Mouse (Mus musculus) embryonic facial prominence, embryonic 10.5 days (tissue): ENCODE data around the gene Fgfrl1. TPM values are rescaled to one million over a fixed set of nuclear protein-coding genes. Genes with fewer than 3 reads are reported as not detected.
A peak's percentile ranks its signal among the peaks of the same experiment; 100 is the strongest.

Source experiments
- DNase-seq: peaks from one replicate; pipeline ENCODE4 v3.0.0-alpha.2; 2017; ENCODE audit warnings: low spot score
- H3K27ac ChIP-seq: fragments of 300-500 bp; sonication (generic); replicated peaks from 2 replicates; pipeline ENCODE4 v1.5.1; 2016; ENCODE audit warnings: mild to moderate bottlenecking
- H3K27me3 ChIP-seq: fragments of 300-500 bp; sonication (generic); replicated peaks from 2 replicates; pipeline ENCODE4 v1.6.1; 2016; ENCODE audit warnings: low read depth, mild to moderate bottlenecking; ENCODE audit not compliant: poor library complexity, severe bottlenecking
- H3K36me3 ChIP-seq: fragments of 300-500 bp; sonication (generic); replicated peaks from 2 replicates; pipeline ENCODE4 v1.6.1; 2016; ENCODE audit warnings: mild to moderate bottlenecking, moderate library complexity
- H3K4me1 ChIP-seq: fragments of 300-500 bp; sonication (generic); 2 replicates; pipeline ENCODE4 v1.6.1; 2016
- H3K4me3 ChIP-seq: fragments of 300-500 bp; sonication (generic); 2 replicates; pipeline ENCODE4 v1.5.1; 2016; ENCODE audit warnings: mild to moderate bottlenecking, moderate library complexity
- H3K9me3 ChIP-seq: fragments of 300-500 bp; sonication (generic); 2 replicates; pipeline ENCODE4 v1.6.1; 2016; ENCODE audit warnings: mild to moderate bottlenecking
- WGBS: fragments of 180-500 bp; shearing (Covaris S2); methylation state at CpG from one replicate; pipeline ENCODE4 v1.1.7; 2016; 5-methylcytosine and 5-hydroxymethylcytosine counted together
- polyA plus RNA-seq: library from polyadenylated mRNA; unstranded; fragments of >200 nt; fragmentation: Nextera tagmentation; extraction: Ambion mirVana; gene quantifications from 2 replicates; pipeline ENCODE4 v1.2.1, GENCODE M21; 2016

Fgfrl1 gene
- 28.9 and 34.0 TPM in 2 replicates for polyA plus RNA-seq

DNA sequence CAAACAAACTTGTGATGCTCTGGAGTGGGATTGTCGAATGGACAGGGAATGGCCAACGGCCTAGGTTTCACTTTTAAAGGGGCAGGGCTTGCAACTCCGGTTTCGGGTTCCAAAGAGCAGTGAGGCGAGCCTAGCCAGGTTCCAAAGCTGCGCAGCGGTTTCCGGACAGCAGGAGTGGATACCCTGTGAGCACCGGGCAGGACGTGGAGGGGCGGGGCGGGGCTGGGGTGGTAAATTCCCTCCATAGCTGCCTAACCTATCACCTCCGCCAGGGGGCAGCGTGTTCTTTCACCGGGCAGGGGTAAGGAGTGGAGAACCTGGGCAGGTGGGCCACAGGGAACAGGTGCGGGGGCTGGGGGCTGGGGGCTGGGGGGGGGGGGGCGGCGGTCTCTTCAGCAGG is at the start of gene Fgfrl1:
Gene Fgfrl1 (plus strand): TSS at position 112 of the 400 bp plus-strand sequence.
- Histone ChIP-seq H3K36me3 (peaks cover 14% of the 10 kb centered on the region), H3K4me1 (peaks cover 45% of the 10 kb centered on the region), H3K4me3 (peak within 1 kb of the TSS; percentile 88), H3K27me3 (peaks cover 36% of the 10 kb centered on the region), H3K9me3 (no peaks in the 10 kb centered on the region), H3K27ac (no peak within 1 kb of the TSS)
- peak; percentile 79 for DNase-seq
- WGBS = 2% methylated on average over 18 of the region's 18 CpGs

DNA sequence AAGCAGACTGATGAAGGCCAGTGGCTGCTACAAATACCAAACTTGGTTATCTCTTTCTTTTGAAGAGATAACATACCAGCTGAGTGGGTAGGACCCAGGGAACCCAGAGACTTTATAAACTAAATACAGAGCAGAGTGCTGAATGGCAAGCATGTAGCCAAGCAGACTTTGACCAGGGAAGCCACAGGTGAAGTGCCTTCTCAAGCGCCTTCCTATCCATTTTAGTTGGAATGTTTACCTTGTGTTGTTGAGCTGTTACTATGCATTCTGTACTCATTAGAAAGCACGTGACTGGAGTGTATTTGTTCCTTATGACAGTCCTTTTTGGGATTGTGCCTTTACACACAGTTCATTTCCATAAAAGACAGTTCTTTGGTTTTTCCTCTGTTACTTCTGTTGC is 48.5 kb upstream of the Fgfrl1 start:
- Histone ChIP-seq H3K9me3 (no peaks in the 10 kb centered on the region), H3K27me3 (no peaks in the 10 kb centered on the region), H3K27ac (no peak overlapping the region), H3K4me1 (no peaks in the 10 kb centered on the region), H3K4me3 (no peak overlapping the region), H3K36me3 (peaks cover 51% of the 10 kb centered on the region)
- no peak for DNase-seq
- WGBS = 82% methylated on average over 2 of the region's 2 CpGs

DNA sequence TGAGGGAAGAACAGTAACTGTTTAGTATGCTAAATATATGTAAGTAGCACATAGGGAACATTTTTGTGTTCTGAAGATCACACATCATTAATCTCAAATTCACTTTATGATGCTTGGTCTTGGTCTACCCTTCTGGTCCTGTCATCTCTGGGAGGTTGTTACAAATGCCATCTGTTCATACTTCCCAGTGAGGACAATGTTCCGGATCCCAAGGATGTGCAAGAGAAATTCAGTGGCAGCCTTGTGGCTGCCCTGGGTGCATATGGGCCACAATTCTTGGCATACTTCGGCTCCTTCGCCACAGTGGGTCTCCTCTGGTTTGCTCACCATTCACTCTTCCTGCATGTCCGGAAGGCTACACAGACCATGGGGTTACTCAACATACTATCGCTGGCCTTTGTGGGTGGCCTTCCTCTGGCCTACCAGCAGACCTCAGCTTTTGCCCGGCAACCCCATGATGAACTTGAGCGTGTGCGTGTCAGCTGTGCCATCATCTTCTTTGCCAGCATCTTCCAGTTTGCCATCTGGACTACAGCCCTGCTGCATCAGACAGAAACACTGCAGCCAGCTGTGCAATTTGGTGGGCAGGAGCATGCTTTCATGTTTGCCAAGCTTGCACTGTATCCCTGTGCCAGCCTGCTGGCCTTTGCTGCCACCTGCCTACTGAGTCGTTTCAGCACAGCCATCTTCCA is 46.4 kb upstream of the Fgfrl1 start:
- Histone ChIP-seq H3K36me3 (peaks cover 72% of the 10 kb centered on the region), H3K4me1 (no peaks in the 10 kb centered on the region), H3K27me3 (no peaks in the 10 kb centered on the region), H3K9me3 (no peaks in the 10 kb centered on the region), H3K4me3 (no peak overlapping the region), H3K27ac (no peak overlapping the region)
- whole genome bisulfite sequencing = 93% methylated on average over 9 of the region's 9 CpGs
- DNase-seq = no peak

DNA sequence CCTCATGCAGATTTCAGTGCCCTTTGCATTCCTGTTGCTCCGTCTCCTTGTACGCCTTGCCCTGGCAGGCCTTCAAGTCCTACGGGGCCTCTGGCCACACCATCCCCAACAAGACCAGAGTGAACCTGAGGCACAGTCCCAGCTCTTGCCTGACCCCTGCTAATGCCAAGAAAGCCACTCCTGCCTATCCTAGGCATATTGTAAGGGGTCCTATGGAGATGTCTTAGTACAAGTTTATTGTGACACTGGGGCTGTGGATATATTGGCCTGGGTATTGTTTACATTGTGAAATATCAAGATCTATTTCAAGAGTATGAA is 45.9 kb upstream of the Fgfrl1 start:
- Histone ChIP-seq H3K36me3 (peaks cover 77% of the 10 kb centered on the region), H3K27ac (no peak overlapping the region), H3K27me3 (no peaks in the 10 kb centered on the region), H3K4me1 (no peaks in the 10 kb centered on the region), H3K9me3 (no peaks in the 10 kb centered on the region), H3K4me3 (no peak overlapping the region)
- no peak for DNase-seq
- WGBS = 94% methylated on average over 3 of the region's 3 CpGs

DNA sequence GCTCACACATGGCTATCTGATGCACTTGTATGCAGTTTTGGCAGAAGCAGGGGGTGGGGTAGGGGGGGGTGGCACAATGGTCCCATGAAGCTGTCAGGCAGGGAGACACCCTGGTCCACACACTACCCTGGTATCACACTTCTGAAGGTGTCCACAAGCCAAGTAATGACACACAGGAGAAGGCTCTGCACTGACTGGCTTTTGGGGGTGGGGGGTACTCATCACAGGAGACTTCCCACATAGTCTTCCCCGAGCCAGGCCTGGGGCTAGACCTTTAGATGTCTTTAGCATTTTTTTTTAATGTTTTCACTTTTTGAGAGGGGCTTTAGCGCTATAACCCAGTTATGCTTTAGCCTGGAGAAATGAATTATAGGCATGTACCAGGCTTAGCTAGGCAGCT is 44.9 kb upstream of the Fgfrl1 start:
- DNase-seq = no peak
- H3K27ac ChIP-seq = no peak overlapping the region
- peaks cover 78% of the 10 kb centered on the region for H3K36me3 ChIP-seq
- no peaks in the 10 kb centered on the region for H3K9me3 ChIP-seq
- no peak overlapping the region for H3K4me3 ChIP-seq
- H3K4me1 ChIP-seq = no peaks in the 10 kb centered on the region
- WGBS = 92% methylated on average over 2 of the region's 2 CpGs
- no peaks in the 10 kb centered on the region for H3K27me3 ChIP-seq

DNA sequence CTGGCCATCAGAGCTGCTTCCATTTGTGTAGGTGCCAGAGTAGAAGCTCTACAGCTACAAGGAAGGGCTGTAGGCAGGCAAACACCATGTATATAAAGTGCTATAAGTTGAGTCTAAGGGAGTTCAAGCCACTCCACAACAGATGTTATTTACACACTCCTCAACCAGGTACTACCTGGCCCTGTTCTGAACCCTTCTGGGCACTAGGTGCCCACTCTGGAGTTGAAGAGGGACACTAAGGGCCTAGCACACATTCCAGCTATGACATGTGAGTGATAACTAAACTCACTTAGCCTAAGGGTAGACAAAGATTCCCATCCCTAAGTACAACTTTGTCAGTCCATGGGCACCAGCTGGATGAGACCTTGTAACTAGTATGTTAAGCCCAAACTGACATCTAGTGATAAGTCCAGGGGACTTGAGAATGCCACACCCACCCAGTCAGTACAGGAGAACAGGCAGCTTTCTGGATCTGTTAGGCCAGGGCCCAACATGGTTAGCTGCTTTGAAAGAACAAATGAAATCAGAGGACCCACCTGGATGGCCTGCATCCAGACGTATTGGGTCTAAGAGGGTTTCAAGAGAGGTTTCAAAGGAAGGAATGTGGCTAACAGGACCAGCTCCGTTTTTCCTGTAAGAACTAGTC is 44.2 kb upstream of the Fgfrl1 start:
- Histone ChIP-seq H3K4me1 (no peaks in the 10 kb centered on the region), H3K27ac (no peak overlapping the region), H3K27me3 (no peaks in the 10 kb centered on the region), H3K9me3 (no peaks in the 10 kb centered on the region), H3K36me3 (peaks cover 85% of the 10 kb centered on the region), H3K4me3 (no peak overlapping the region)
- 91% methylated on average over 2 of the region's 2 CpGs for WGBS
- no peak for DNase-seq

DNA sequence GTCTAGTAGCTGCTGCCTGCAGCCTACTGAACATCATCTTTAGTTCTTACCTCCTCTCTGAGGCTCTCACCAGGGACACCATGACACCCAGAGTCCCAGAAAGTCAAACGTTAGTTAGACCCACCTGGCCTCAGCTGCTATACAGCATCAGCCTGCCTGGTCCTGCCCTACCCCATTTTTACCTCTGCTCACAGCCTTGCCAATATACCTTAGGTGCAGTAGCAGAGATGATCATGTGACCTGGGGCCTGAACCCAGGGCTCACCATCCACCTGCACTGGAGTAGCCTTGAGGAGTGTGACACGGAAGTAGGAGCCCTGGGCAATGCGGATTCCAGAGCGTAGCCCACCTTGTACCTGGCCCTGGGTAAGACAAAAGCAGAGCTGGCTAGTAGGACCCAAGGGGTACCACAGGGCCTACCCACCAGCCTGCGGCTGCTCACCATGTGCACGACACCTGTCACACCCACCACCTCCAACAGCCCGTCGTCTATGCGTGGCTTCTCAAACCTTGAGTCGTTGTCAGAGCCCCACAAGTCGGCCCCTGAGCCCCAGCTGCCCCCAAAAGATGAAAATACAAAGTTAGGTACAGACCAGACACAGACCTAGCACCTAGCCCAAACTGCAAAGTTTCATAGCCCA is 43.1 kb upstream of the Fgfrl1 start:
- peaks cover 93% of the 10 kb centered on the region for H3K36me3 ChIP-seq
- H3K4me3 ChIP-seq = no peak overlapping the region
- no peaks in the 10 kb centered on the region for H3K4me1 ChIP-seq
- no peak for DNase-seq
- WGBS = 89% methylated on average over 11 of the region's 11 CpGs
- H3K27ac ChIP-seq = no peak overlapping the region
- H3K27me3 ChIP-seq = no peaks in the 10 kb centered on the region
- H3K9me3 ChIP-seq = no peaks in the 10 kb centered on the region

DNA sequence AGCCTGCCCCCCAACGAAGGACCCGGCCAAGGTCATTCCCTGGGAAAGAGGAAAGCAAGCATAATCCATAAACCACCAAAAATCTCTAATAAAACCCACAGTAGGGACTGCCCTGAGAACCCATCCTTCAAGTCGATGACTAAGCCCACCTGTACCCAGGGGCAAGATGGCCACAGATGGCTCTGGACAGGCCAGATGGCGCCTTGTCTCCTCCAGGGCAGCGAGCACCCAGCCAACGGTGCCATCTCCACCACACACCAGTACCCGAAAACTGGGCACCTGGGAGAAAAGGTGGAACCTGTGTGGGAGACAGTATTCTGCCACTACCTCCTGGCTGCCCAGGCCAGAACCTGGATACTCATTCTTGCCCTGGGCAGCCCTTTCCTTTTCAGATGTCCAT is 41.8 kb upstream of the Fgfrl1 start:
- Histone ChIP-seq H3K27me3 (no peaks in the 10 kb centered on the region), H3K36me3 (peaks cover 95% of the 10 kb centered on the region), H3K4me1 (no peaks in the 10 kb centered on the region), H3K9me3 (no peaks in the 10 kb centered on the region), H3K4me3 (no peak overlapping the region), H3K27ac (no peak overlapping the region)
- WGBS = 87% methylated on average over 7 of the region's 7 CpGs
- no peak for DNase-seq

DNA sequence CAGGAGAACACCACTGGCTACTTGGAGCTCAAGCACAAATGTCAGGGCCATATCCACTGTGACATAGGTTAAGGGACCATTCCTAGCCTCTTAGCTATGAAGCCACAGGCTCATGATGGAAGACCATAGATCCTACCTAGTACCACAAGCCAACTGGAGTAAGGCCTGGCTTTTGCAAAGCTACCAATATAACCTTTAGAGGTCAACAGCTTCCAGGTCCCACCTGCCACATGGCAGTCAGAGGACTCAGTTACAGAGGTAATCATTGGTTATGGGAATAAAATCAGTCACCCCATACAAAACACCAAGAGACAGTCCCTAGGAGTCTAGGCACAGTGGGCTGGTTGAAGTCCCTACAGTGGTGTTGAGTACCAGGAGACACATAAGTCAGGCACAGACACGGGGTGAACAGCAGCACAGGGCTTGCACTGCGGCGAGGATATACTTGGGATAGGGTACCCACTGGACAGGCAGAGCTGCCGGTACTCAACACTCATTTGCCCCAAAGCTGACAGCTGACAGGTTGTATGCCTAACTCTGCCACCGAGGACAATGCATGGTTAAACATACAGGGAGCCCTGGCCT is 41.0 kb upstream of the Fgfrl1 start:
- DNase-seq = no peak
- Histone ChIP-seq H3K9me3 (no peaks in the 10 kb centered on the region), H3K27me3 (no peaks in the 10 kb centered on the region), H3K36me3 (peaks cover 95% of the 10 kb centered on the region), H3K27ac (no peak overlapping the region), H3K4me1 (no peaks in the 10 kb centered on the region), H3K4me3 (no peak overlapping the region)
- 80% methylated on average over 5 of the region's 5 CpGs for WGBS

DNA sequence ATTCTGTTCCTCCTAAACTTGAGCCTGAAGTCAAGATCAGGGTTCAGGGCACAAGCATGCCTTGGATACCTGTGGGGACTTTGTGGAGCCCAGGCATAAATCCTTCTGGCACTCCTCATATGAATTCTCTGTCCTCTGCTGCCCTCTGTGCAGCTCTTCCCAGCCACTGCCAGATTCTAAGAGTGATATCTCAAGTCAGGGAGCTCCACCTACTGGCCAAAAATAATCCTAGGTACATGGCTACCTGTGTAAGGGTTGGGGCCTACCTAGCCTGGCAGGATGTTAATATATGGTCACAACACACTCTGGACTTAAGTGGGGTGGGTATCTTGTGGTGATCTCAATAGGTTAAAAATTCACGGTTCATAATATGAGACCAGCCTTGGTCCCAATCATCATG is 40.4 kb upstream of the Fgfrl1 start:
- no peak overlapping the region for H3K4me3 ChIP-seq
- H3K27me3 ChIP-seq = no peaks in the 10 kb centered on the region
- H3K27ac ChIP-seq = no peak overlapping the region
- no peaks in the 10 kb centered on the region for H3K4me1 ChIP-seq
- DNase-seq = peak; percentile 47
- H3K9me3 ChIP-seq = no peaks in the 10 kb centered on the region
- 61% methylated on average over 1 of the region's 1 CpGs for WGBS
- peaks cover 94% of the 10 kb centered on the region for H3K36me3 ChIP-seq

DNA sequence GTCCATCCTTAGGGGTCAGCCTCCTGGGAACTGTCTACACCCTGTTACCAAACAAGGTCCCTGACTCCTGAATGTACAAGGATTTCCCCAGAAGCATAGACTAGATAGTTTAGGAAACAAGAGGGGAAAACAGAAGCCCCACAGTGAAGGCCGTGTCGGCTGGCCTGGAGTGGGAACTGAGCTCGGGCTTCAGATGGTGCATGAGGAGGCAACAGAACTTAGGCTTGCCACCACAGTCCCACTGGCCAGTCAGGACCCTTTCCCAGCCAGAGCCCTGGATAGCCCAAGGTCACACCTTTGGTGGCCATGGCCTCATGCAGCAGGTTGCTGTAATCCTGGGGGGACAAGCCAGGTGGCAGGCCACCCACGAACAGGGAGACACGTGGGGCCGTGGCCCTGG is 38.8 kb upstream of the Fgfrl1 start:
- H3K27me3 ChIP-seq = no peaks in the 10 kb centered on the region
- no peak overlapping the region for H3K4me3 ChIP-seq
- H3K4me1 ChIP-seq = no peaks in the 10 kb centered on the region
- 89% methylated on average over 6 of the region's 6 CpGs for WGBS
- DNase-seq = no peak
- H3K27ac ChIP-seq = no peak overlapping the region
- H3K36me3 ChIP-seq = peaks cover 94% of the 10 kb centered on the region
- H3K9me3 ChIP-seq = no peaks in the 10 kb centered on the region

DNA sequence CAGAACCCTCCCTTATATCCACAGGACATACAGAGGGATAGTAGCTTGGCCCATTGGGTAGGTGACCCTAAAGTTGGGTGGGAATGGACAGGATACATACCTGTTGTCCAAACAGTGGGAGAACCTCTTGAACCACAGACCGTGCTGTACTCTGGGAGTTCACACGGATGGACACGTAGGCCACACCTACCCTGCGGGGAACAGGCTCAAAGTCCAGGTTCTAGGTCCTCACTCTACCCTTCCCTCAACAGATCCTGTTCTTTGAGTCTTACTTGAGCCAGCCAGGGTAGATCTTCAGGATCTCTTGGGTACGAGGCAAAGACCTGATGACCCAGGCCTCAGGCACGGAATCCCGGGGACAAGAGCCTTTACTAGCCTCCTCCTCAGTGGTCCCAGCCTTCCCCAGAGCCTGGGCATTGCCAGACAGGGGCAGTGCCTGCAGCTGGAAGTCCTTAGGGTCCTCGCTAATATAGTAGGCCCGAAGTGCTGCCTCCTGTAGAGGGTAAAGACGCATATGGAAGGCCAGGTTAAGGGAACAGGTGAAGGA is 37.7 kb upstream of the Fgfrl1 start:
- Histone ChIP-seq H3K9me3 (no peaks in the 10 kb centered on the region), H3K36me3 (peaks cover 85% of the 10 kb centered on the region), H3K27me3 (no peaks in the 10 kb centered on the region), H3K4me3 (no peak overlapping the region), H3K4me1 (peaks cover 7% of the 10 kb centered on the region), H3K27ac (no peak overlapping the region)
- WGBS = 94% methylated on average over 10 of the region's 10 CpGs
- no peak for DNase-seq
